Mouse (Mus musculus) ES-Bruce4 (cell line): ENCODE data around the gene Ryr2. TPM values are rescaled to one million over a fixed set of nuclear protein-coding genes. Genes with fewer than 3 reads are reported as not detected.

Source experiments
- H3K27ac ChIP-seq: 2 replicates; pipeline ENCODE4 v1.5.1; 2012; ENCODE audit warnings: low read length, inconsistent platforms; ENCODE audit not compliant: insufficient read depth
- H3K27me3 ChIP-seq: 2 replicates; pipeline ENCODE4 v1.6.1; 2012; ENCODE audit warnings: mild to moderate bottlenecking, low read length, inconsistent platforms; ENCODE audit not compliant: control insufficient read depth, poor library complexity, insufficient read depth, severe bottlenecking
- H3K36me3 ChIP-seq: 2 replicates; pipeline ENCODE4 v1.6.1; 2012; ENCODE audit warnings: inconsistent platforms, mild to moderate bottlenecking, low read length, moderate library complexity; ENCODE audit not compliant: control insufficient read depth, poor library complexity, insufficient read depth, severe bottlenecking
- H3K4me1 ChIP-seq: one replicate; pipeline ENCODE4 v1.8.1; 2011; ENCODE audit warnings: low read length; ENCODE audit not compliant: control insufficient read depth, insufficient read depth
- H3K4me3 ChIP-seq: 2 replicates; pipeline ENCODE4 v1.5.1; 2011; ENCODE audit warnings: low read depth, mild to moderate bottlenecking, low read length
- H3K9ac ChIP-seq: 2 replicates; pipeline ENCODE4 v1.6.1; 2012; ENCODE audit warnings: low read depth, mild to moderate bottlenecking, inconsistent platforms; ENCODE audit not compliant: poor library complexity, severe bottlenecking
- H3K9me3 ChIP-seq: replicated peaks from 2 replicates; pipeline ENCODE4 v1.6.1; 2012; ENCODE audit warnings: mild to moderate bottlenecking, low read length, inconsistent platforms; ENCODE audit not compliant: control insufficient read depth, poor library complexity, insufficient read depth, severe bottlenecking
- CTCF ChIP-seq: IDR thresholded peaks from one replicate; pipeline ENCODE4 v1.8.1; 2011; ENCODE audit warnings: low read depth, low read length
- EP300 ChIP-seq: IDR thresholded peaks from 2 replicates; pipeline ENCODE4 v1.6.1; 2011; ENCODE audit warnings: low read depth, low read length; ENCODE audit not compliant: insufficient read depth
- POLR2A ChIP-seq: IDR thresholded peaks from one replicate; pipeline ENCODE4 v1.8.1; 2011; ENCODE audit warnings: low read length; ENCODE audit not compliant: insufficient read depth
- polyA plus RNA-seq: library from polyadenylated mRNA; stranded (reverse); fragments of >200 nt; gene quantifications from 2 replicates; pipeline ENCODE4 v1.2.4, GENCODE M21; 2011; ENCODE audit warnings: low read depth; ENCODE audit not compliant: missing spikeins, insufficient read depth, insufficient read length

Ryr2 gene
- polyA plus RNA-seq, 1 experiment = 2.9 TPM

DNA sequence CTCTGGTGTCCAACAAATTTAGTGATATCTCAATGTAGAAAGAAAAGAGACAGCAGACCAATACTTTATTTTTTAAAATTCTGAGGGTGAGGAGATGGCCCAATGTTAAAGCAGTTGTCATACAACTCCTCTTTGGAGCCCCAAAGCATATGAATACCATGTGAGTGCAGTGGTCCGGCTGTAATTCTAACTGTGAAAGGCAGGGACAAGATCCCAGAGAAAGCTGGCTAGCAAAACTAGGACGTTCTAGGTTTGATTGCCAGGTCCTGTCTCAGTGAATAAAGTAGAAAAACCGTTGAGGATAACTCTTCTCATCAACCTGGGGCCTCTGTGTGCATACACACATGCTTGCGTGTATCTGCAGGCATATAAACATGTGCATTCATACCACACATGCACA is 106.9 kb downstream of the Ryr2 start:
- Histone ChIP-seq H3K4me1 (no peaks in the 10 kb centered on the region), H3K9ac (no peak overlapping the region), H3K27ac (no peak overlapping the region), H3K4me3 (no peak overlapping the region), H3K36me3 (no peaks in the 10 kb centered on the region), H3K9me3 (no peaks in the 10 kb centered on the region), H3K27me3 (no peaks in the 10 kb centered on the region)
- TF ChIP-seq POLR2A (no peak), CTCF (no peak), EP300 (no peak)

DNA sequence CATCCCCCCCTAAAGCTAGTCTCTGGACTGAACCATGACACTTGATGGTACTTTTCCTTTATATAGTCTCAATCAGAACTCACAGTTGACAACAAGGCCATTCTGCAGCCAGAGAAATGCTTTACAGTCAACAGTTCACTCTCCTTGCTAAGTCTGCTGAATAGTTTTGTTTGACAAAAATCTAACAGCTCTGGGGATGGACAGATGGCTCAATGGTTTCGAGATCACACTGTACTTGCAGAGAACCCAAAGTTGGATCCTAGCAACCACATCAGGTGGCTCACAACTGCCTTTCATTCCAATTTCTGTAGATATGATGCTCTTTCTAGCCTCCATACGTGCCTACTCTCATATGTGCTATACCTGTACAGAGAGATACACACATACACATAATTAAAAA is 109.4 kb downstream of the Ryr2 start:
- Histone ChIP-seq H3K4me1 (no peaks in the 10 kb centered on the region), H3K36me3 (no peaks in the 10 kb centered on the region), H3K9ac (no peak overlapping the region), H3K27ac (no peak overlapping the region), H3K27me3 (no peaks in the 10 kb centered on the region), H3K9me3 (no peaks in the 10 kb centered on the region), H3K4me3 (no peak overlapping the region)
- no peak for TF ChIP-seq EP300
- no peak for TF ChIP-seq CTCF
- TF ChIP-seq POLR2A = no peak

DNA sequence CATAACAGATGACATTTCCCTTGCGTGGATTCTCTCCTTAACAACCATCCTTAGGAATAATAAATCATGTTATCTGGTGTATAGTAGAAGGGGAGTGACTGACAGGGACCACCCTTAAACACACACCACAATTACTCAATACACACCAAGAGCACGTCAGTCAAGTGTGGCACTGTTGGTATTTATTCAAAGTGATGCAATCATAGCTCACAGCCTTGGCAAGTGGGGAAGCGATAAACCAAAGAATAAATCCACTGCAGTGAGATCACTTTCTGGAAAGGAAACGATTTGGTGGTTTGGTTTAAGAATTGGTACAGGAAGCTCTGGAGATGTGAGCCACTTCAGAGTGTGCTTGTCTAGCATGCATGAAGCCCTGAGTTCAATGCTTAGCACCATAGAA is 119.2 kb downstream of the Ryr2 start:
- no peak overlapping the region for H3K27ac ChIP-seq
- no peaks in the 10 kb centered on the region for H3K9me3 ChIP-seq
- no peaks in the 10 kb centered on the region for H3K36me3 ChIP-seq
- H3K9ac ChIP-seq = no peak overlapping the region
- TF ChIP-seq EP300 (no peak), CTCF (no peak), POLR2A (no peak)
- no peaks in the 10 kb centered on the region for H3K27me3 ChIP-seq
- H3K4me3 ChIP-seq = no peak overlapping the region
- H3K4me1 ChIP-seq = no peaks in the 10 kb centered on the region

DNA sequence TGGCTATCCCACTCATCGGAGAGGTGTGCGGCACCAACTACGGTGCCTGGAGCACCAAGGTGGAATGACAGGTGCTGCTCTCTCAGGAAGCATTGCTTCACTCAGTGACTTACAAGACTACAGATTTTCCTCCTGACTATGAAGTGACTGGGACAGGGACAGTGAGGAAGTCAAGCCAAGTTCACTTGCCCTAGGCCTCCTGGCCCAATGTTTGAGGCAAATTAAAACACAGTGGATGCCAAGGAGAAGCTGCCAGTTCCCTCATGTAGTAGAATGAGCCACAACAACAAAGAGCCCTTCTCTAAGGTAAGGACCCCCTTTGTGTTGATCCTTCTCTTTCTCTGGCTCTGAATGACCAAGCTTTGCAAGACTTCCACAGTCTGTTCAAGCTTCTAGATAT is 121.7 kb downstream of the Ryr2 start:
- H3K9ac ChIP-seq = no peak overlapping the region
- no peaks in the 10 kb centered on the region for H3K9me3 ChIP-seq
- TF ChIP-seq CTCF (no peak), EP300 (no peak), POLR2A (no peak)
- H3K27me3 ChIP-seq = no peaks in the 10 kb centered on the region
- no peaks in the 10 kb centered on the region for H3K4me1 ChIP-seq
- H3K4me3 ChIP-seq = no peak overlapping the region
- no peak overlapping the region for H3K27ac ChIP-seq
- H3K36me3 ChIP-seq = no peaks in the 10 kb centered on the region

DNA sequence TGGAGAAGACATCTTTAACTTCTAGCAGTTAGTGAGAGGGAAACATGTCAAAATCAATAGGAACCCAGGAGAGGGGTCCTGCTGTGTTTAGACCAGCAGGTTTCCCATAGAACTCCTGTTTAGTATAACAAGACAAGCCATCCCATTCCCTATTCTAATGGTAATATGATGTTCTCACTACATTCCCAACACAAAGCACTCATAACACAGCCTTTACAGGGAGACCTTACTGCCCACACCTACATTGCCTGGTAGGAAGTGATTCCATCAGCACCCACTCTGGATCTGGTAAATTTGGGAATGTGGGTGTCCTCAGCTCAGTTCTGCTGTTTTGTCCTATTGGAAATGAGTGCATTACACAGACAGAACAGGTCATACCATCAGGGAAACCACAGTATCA is 127.7 kb downstream of the Ryr2 start:
- no peaks in the 10 kb centered on the region for H3K9me3 ChIP-seq
- TF ChIP-seq EP300 (no peak), POLR2A (no peak), CTCF (no peak)
- no peaks in the 10 kb centered on the region for H3K36me3 ChIP-seq
- H3K4me1 ChIP-seq = peaks cover 3% of the 10 kb centered on the region
- no peak overlapping the region for H3K9ac ChIP-seq
- H3K27me3 ChIP-seq = no peaks in the 10 kb centered on the region
- H3K4me3 ChIP-seq = no peak overlapping the region
- peak overlapping the region; percentile 21; the same call in 1 of the 2 replicates for H3K27ac ChIP-seq

DNA sequence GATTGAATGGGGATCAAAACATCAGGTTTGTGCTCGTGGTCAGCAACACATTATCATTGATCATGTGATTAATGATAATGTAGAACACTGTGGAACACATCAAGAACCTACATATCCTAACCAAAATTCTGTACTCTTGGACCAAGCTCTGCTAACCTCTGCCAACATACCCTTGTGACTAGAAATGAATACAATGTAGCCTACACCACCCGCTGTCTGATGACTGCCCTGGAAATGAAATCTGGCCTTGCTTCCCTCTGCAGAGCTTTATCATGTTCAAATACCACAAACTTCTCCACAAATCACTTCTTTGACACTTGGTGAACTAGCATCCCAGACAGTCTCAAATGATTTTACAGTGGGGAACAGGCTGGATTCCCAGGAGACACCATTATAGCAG is 128.4 kb downstream of the Ryr2 start:
- no peaks in the 10 kb centered on the region for H3K9me3 ChIP-seq
- H3K4me3 ChIP-seq = no peak overlapping the region
- no peaks in the 10 kb centered on the region for H3K36me3 ChIP-seq
- H3K27ac ChIP-seq = no peak overlapping the region
- H3K27me3 ChIP-seq = no peaks in the 10 kb centered on the region
- peaks cover 3% of the 10 kb centered on the region for H3K4me1 ChIP-seq
- TF ChIP-seq POLR2A (no peak), CTCF (no peak), EP300 (no peak)
- H3K9ac ChIP-seq = no peak overlapping the region

DNA sequence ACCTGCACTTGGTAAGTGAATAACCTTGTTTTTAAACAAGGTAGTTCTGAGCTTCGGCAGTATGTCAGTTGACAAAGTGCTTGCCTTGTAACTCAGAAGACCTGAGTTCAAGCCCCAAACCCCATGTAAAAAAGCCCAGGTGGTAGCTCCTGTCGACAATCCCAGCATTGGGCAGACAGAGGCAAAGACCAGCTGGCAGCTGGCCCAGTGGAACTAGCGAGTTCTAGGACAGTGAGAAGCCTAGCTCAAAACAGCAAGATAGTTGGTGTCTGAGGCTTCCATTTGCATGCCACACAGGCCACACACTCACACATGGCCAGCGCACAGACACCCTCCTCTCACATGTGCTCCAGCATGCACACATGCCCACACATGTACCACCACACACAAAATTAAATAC is 129.1 kb downstream of the Ryr2 start:
- Histone ChIP-seq H3K4me3 (no peak overlapping the region), H3K4me1 (peaks cover 3% of the 10 kb centered on the region), H3K36me3 (no peaks in the 10 kb centered on the region), H3K9ac (no peak overlapping the region), H3K27ac (no peak overlapping the region), H3K9me3 (no peaks in the 10 kb centered on the region), H3K27me3 (no peaks in the 10 kb centered on the region)
- no peak for TF ChIP-seq POLR2A
- no peak for TF ChIP-seq EP300
- TF ChIP-seq CTCF = no peak
